Mouse (Mus musculus) frontal cortex, adult (tissue): ENCODE measurements at regions not wholly inside any gene's neighbourhood (a gene's known extent, or its start where the extent isn't known, plus 50 kb on each side); places are given as distances from the start of the nearest gene placed in this dataset.
"Not testable (repeated sequence)": the region's sequence is repeated elsewhere in the genome, so short reads cannot be mapped to it uniquely, and the experiment has no call there.

Source experiments
- ATAC-seq: cut with Nextera tagmentation; 2 replicates; pipeline ENCODE4 v1.9.2; 2017; ENCODE audit warnings: mild to moderate bottlenecking, moderate library complexity, mixed read lengths; ENCODE audit not compliant: low TSS enrichment

DNA sequence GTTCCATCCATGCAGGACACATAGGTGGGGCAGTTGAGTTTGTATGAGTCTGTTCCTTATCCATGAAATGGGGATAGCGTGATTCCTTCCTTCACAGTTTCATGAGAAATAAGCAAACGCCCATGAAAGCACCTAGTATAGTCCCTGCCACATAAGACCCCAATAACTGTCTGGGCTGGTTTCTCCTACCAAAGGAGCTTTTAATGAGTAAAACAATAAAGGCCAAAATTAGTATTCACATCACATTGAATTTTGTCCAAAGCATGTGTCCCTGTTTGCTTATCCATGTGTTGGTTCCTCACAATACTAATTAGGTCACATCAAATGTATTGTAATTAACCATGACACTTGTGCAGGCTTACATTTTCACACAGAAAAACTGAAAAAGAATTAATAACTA lies 221.3 kb downstream of the Prdm13 start:
- ATAC-seq: no peak

DNA sequence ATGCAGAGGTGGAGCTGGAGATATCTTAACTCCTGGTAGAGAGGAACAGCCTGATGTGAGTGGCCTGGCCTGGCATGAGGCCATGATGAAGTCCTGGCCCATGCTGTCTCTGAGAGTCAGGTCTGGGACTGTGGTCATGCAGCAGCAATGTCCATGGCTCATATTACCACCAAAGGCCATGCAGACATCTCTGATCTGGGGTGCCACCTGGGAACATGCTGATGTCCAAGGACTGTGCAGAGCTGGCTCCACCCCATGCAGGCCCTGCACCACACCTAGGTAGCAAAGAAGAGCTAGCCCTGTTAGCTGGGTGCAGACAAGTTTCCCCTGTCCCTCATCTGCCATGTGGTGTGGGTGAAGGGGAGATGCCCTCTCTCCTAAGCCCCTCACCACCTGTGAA lies 244.5 kb downstream of the Prdm13 start:
- ATAC-seq: no peak

DNA sequence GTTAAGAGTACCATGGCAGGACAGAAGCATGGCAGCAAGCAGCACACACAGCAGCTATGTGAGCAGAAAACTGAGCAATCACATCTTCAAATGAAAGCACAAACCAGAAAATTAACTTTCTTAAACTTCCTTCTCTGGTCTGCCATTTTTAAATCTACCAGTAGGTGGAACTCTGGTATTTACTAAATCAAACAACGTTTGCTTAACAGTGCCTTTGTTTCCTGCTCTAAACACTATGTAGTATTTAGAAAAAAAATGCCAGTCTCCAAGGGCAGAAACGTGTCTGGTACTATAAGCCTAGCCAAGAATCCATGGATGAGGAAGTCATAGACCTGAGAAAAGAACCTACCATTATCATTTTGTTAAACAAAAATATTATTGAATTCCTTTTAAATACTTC lies 249.1 kb downstream of the Prdm13 start:
- ATAC-seq: peak; percentile 64; the same call in 1 of the 2 replicates

DNA sequence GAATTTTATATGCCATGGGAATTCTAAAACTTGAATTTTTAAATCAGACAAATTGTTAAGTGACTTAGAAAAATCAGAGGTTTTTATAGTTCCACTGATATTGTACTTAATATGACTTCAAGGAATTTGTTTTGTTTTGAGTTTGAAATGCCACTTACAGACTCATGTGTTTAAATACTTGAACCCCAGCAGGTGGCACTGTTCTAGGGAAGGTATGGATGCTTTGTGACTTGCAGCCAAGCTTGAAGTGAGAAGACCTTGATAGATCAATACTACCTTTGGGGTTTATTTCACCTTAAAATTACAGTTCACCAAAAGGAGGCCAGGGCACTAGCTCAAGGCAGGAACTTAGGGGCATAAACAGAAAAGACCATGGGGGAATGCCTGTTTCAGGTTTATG lies 277.9 kb downstream of the Prdm13 start:
- no peak for ATAC-seq

DNA sequence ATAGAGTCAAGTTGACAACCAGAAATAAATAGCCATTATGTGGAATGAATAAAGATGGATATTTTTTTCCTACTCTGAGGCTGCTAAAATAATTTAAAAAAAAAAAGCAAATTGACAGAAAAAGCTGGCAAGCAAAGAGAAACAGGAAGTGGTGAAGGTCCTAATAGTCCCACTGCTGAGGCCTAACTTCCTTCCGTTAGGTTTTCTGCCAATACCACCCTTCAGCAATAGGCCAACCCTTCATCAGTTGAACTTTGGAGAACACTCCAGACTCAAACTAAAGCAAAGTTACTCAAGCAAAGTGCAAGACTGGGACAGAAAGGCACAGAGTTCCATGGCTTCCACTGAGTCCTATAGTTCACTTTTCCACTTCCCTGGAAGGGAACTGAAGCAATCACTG lies 316.4 kb downstream of the Prdm13 start:
- ATAC-seq: no peak

DNA sequence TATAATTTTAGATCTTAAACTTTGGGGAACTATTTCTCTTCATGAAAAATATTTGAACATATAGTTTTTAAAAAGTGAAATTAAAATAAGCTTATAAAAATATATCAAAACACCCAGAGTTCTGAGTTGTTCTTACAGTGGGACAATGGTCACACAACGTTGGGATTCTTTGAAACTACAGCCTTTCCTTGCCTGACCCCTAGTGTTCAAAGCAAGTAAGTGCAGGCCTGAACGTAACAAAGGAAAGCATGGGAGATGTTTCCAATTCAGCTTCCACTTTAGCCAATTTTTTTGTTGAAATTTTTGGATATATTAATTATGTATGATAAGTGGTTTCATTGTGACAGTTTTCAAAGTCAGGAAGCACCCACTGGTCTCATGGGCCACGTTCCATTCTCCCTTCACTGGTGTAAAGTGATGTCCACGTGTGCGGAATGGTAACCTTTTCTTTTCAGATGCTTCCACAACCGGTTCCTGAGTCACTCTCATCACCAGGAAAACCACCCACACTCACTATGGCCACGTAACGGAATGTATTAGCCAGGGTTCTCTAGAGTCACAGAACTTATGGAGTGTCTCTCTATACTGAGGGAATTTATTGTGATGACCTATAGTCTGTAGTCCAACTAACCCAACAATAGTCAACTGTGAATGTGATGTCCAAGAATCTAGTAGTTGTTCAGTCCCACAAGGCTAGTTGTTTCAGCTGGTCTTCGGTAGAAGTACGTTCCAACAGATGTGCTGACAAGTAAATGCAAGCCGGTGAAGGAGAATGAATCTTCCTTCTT lies 317.3 kb downstream of the Prdm13 start:
- ATAC-seq: peak; percentile 79; the same call in 1 of the 2 replicates

DNA sequence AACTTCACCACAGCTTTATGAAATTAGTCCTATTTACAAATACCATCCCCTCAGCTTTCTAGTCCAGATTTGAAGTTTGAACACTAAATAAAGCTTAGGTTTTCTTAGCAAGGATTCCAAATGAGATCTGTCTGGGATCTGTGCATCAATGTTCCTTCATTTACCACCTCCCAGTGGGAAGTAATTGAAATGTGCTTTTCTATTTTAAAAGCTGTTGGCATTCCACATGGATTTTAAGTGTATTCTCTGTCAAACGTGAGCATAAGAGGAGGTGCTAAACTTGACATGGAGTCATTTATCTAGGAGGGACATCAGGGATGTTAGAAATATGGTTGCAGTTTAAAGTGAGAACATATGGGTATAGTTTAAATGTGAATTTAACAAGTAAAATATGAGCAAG lies 364.0 kb downstream of the Prdm13 start:
- peak; percentile 62; the same call in 1 of the 2 replicates for ATAC-seq

DNA sequence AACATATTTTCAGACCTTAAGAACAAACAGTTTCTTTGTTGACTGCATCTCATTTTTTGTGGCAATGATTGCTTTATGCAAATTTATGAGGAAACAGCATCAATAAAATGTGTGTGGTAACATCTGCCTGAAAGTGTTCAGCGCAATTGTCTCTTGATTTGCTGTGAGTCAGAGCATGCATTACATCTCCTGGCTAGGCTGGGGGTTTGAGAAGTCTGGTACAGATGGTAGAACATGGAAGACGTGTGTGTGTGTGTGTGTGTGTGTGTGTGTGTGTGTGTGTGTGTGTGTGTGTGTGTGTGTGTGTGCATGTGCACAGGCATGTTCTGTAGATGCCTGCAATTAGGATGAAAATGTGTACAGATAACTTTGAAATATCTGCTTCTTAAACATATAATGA lies 376.5 kb downstream of the Prdm13 start:
- not testable (repeated sequence) for ATAC-seq

DNA sequence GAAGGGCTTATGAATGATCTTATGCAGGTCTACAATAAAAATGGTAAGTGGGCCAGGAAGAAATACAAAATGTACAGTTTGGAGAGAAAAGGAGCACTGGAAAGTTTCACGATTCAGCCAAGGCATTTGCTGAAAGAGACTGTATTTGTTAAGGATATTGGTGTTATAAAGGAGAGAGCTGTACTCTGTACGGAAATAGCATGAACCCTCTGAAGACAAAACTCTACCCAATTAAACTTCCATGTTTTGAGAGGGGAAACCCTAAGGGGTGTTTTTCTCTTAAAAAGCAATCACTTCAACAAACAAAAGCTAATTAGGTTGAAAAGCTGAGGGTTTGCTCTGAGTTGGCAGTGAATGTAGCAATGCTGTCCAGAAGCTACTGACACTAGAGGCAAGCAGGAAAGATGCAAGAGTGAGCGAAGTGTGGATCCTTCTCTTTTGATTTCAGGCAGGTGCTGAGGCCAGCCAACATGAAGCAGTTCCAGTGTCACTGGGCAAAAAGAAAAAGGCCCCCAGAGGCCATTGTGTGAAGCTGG lies 378.2 kb downstream of the Prdm13 start:
- no peak for ATAC-seq

DNA sequence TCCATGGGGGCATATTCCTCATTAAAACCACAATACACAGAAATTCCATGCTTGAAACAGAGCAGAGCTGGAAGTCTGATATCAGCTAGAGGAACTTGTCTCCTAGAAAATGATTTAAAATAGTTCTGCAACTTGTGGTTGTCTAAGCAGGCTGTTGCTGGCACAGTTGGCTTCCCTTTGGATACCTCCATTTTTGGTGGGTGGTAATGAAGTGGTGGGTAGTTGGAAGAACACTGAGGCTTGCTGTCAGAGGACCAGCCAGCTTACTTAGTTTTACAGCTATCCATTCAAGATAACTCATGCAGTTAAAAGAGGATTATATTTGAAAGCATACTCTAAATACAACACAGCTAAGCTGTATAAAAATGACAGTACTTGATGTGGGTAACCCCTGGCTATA lies 385.6 kb downstream of the Prdm13 start:
- peak; percentile 98 for ATAC-seq

DNA sequence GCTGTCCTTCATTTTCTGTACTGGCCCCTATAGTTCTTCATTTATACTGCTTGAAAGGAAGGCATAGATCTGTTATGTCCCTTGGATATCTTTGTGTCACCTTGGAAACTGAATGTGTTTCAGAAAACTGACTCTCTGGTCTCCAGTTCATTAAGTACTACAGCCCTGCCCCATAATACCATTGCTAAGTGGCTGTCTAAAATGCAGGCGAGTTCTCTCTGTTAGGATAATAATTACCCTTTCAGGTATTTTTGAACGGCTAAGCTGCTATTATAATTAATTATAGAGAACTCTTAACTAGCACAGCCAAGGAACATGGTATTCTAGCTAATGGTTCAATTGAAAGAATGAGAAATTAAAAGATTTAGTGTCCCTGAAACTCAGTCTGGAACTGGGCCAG lies 418.5 kb downstream of the Prdm13 start:
- ATAC-seq: no peak

DNA sequence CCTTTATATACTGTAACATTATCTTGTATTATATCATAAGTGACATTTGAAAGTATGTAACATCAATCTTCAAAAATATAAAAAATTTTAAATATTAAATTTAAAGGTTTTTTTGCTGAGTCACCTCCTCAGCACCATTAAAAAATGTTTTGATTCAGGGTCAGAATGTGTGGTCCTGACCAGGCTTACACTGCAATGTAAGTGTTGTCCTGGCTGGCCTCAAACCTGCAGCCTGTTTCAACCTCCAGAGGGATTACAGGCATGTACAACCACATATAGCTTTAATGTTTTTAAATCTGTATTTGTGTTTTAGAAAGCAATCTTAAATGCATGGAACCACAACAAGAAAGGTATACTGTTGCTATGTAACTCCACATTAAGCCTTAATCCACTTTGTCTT lies 418.9 kb downstream of the Prdm13 start:
- ATAC-seq: no peak

DNA sequence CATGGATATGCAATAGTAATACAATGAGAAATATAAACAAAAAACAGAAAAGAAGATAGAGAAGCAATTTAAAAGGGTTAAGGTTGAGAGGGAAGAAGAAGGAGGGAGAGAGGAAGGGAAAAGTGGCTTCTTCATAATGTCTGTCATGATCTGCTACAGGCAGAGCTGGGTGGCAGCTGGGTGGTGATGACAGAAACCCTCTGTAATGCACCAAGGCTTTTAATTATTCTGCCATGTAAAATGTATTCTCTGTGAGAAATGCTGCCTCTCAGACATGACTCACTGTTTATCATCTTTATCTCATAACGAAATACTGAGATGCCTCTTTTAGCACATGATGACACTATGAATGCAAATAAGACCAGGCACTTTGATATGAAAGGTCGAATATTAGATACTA lies 435.4 kb downstream of the Prdm13 start:
- no peak for ATAC-seq

DNA sequence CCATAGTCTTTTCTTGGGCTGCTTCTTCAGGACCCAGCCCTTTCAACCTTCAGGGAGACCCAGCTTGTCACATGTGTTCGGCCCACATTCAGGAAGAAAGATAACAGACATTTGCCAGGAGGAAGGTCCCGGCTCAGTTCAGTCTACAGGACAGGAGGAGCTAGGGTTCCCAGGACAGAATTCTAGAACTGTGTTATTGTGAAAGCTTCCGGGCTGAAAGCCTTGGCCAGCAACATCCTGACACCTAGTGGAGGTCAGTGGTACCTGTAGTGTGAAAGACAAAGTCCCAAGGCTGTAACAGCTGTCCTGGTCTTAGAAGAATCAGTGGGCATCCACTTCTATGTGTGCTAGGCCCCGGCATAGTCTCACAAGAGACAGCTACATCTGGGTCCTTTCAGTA lies 463.1 kb downstream of the Prdm13 start:
- peak; percentile 97 for ATAC-seq

DNA sequence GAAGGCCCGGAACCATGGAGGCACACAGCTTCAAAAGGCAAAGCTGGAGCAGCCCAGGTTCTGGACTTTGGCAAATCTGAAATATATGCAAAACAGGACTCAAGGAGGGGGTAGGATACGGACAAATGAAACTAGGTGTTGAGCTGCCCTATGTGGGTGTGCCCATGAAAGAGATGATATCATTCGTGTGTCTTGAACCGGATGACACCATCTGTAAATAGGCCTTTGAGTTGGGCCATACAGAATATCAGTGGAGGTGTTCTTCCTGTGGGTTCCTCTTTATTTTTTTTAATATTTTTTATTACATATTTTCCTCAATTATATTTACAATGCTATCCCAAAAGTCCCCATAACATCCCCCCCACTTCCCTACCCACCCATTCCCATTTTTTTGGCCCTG lies 478.1 kb downstream of the Prdm13 start:
- no peak for ATAC-seq

DNA sequence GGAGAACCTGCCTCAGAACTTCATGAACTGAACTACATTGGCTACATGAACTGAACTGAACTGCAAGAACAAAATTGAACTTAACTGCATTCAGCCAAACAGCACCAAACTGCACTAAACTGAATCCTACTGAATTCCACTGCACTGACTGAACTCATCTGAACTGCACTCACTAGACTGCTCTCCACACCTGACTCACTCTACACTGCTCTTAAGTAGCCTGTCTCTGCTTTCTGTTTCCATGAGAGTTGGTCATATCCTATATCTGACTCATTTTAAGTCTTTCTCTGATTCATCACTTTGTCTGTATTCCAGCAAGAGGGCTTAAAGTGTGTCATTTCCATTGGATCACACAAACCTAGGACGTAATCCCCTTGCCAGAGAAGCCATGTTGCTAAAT lies 490.1 kb downstream of the Prdm13 start:
- ATAC-seq: no peak

DNA sequence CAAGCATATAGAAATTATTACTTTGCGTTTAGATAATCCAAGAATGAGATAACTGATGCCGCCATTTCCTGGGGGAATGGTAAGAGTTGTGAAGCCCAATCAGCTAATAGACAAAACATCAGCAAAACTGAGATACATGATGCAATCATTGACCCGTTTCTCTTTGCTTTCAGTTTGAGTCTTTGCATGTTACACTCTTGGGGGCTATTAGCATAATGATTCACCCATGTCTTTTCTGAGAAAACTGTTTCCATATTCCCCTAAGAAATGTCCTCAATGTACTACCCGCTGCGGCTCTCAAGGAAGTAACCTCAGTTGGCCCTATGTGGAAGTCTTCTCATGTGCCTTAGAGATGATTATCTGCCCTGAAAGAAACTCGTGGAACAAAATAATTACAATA lies 512.0 kb downstream of the Prdm13 start:
- no peak for ATAC-seq

DNA sequence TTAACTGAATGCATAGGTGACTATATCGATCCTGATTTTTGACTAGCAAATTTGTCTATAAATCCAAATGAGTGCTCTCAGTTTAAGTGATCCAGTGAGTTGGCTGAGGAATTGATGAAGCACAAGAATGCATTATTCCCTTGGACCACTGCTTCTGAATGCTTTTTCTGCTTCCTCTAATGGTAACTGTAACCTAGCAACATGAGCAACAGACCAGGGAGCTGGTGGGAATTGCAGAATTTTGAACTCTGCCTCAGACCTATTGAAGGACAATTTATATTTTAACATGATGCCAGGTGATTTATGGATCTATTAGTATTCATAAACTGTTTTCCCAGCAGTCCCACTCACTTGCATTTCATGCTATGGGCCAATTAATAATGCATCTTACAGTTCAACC lies 512.7 kb downstream of the Prdm13 start:
- ATAC-seq: no peak

DNA sequence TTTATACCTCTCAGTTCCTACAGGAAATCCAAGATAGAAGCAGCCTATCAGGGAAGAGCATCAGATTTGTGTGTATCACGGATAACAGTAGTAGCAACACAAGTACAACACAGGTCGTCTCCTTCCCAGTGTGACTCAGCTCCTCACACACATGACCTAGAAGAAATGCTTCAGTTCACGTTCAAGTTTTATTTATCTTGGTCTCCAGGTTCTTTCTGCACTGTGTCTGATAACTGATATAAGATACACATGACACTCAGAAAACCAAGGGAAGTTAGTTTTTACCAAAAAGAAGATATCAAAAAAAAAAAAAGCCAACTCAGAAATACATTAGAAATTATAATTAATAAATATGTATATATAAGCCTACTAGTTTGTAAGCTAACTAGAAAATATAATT lies 515.0 kb downstream of the Prdm13 start:
- no peak for ATAC-seq

DNA sequence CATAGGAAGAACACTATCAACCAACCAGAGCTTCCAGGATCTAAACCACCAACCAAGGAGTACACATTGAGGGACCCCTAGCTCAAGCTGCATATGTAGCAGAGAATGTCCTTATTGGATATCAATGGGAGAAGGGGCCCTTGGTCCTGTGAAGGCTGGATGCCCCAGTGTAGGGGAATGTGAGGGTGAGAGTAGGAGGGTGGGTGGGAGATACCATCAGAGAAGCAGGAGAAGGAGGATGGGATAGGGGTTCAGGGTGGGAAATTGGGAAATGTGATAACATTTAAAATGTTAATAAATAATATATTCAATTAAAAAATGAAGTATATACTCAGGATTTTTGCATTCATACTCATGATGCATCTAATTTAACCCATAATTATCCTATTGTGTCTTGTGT lies 523.6 kb downstream of the Prdm13 start:
- no peak for ATAC-seq

DNA sequence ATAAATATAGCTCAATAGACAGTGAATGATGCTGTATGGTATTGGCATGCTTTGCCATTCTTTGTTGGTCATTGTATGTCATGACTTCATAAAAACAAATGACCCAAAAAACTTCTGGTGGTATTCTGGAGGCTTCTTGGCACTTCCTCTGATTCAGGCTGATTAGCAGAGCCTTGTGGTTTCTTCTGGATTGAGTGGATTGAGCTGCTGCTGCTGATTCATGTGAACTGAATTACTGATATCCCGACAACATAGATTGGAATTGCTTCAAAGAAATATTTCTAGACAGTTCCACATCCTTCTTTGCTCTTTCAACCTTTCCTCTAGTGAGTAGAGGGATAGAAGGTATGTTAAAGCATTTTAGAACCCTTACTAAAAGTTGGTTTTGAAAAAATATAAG lies 559.9 kb downstream of the Prdm13 start:
- ATAC-seq: no peak

DNA sequence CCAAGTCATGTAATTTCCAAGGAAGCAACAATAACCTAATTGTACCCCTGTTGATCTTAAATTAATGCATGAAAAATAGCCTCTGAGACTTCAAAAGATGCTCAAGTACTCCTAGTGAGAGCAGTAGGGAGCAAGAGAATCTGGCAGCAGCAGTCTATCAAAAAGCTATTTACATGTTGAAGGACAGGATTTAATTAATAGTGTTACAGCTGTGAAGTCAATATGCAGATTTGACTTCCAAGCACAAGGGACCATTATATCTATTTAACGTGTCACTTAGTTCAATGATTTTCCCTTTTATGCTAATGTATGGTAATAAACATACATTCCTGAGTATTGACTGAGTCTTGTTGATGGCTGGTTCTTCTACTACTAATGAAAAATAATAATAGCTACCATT lies 590.0 kb downstream of the Prdm13 start:
- no peak for ATAC-seq

DNA sequence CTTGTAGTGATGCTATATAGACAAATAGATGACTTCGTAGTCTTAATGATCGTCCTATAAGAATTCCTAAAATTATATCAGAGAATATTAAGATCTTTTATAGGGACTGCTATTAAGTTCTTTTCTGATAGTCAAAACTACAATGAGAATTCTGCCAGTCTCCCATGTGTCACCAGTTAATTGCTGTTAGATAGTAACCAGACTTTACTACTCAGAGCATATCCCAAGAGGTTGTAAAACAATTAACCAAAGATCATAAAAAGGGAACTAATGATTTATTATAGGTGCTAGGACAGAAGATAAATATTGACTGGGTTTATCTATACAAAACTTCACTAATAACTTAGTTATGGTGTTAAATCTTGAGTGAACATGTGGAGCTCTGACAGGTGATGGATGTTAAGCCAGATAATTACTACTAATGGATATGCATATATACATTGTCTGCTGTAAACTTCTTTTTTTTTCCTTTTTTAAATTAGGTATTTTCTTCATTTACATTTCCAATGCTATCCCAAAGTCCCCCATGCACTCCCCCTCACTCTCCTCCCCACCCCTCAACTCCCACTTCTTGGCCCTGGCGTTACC lies 615.5 kb downstream of the Prdm13 start:
- no peak for ATAC-seq
